Mouse (Mus musculus): ENCODE data around the gene Dlst.

Dlst gene

GRCm38 (mm10) chr12:85178294-85178693 lies 67.7 kb downstream of the Dlst start:
- no peak for DNase-seq (ENCODE audit: inconsistent age in 2 of 2, low spot score in 1 of 2)

DNA sequence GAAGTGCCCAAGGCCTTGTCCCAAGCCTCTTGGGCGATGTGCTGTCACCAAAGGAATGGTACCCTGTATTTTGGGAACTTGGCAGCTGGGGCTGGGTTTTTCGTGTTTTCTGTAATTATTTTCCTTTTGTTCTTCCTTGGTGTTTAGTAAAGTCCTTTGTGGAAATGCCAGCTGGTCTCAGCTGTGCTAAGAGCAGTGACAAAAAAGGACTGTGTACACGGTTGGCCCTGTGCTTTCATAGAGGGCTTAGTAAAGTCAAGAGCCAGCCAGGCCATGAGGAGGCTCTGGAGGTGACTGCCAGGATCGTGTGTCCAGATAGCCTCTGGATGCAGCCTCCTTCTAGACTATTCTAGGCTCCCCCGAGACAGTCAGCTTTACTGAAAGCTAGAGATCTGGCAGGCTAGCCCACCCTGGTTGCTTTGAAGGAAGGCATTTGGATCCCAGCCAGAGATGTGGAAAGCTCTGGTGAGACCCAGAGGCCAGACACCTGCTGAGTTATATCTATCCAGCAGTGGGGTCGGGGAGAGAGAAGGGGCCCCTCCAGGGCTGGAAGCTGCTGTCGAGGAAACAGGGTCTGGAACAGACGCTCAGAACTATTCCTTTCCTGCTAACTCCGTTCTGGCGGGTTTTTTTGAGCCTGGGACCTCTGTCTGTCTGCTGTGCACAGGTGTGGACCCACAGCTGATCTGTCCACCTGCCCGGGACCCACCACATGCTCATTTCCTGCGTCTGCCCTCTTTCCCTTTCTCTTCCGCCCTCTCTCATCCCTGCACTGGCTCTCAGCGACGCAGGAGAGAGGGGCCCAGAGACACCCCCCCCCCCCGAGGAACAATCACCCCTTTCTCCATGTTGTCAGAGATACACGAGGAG lies 71.1 kb downstream of the Dlst start:
- DNase-seq (ENCODE audit: inconsistent age in 2 of 2, low spot score in 1 of 2): no peak

DNA sequence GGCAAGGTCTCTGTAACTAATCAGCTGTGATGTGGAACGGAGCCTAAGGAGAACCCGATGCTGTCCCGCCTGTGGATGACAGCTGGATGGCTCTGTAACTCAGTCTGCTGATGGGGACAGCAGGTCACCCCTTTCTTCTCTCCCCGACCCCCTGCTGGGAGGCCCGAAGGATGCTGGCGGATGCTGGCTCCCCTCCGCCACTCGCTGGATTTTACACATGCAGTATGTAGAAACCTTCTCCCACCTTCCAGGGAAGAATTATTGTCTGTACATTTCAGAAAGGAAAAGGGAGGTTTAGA lies 71.7 kb downstream of the Dlst start:
- no peak for DNase-seq (ENCODE audit: inconsistent age in 2 of 2, low spot score in 1 of 2)

DNA sequence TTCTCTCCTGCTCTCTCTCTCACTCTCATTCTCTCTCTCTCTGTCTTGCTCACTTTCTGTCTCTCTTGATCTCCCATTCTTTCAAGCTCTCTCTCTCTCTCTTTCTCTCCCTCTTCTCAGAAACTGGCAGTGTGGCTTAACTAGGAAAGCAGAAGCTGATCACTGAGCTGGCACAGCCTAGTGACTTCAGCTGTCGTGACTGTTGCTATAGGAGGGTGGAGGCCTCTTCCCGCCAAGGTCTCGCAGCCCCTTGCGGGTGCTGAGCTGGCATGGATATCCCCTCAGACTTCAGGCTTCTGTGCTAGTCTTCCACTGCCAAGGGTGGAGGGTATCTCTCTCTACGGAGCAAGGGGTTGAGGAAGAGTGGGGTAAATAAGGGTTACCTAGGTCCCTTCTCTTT lies 72.3 kb downstream of the Dlst start:
- DNase-seq (ENCODE audit: inconsistent age in 2 of 2, low spot score in 1 of 2): no peak

DNA sequence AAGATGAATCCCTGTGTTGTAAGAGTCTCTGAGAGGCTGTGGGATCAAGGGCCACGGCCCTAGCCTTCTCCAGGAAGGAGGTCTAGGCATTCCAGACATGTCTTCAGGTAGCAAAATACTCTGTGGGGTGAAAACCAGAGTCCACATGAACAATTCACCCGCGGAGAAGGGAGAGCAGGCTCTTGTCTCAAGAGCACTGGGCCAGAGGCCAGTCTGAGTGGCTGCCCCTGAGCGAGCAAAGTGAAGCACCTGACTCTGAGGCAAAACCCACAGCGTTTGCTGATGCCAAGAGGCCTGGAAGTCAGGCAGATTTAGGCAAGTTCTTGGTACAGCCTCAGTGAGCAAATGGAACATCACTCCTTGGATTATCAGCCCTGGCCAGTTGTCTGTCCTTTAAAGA lies 73.5 kb downstream of the Dlst start:
- DNase-seq (ENCODE audit: inconsistent age in 2 of 2, low spot score in 1 of 2): no peak

Data from adrenal gland, adult (tissue).